Mouse (Mus musculus) adrenal gland, adult 8-10 months (tissue): Measurements from ENCODE around the gene Smim24. TPM values are rescaled to one million over a fixed set of nuclear protein-coding genes. Genes with fewer than 3 reads are reported as not detected.

Experiments used
- DNase-seq: peaks from one replicate; pipeline ENCODE4 v3.0.0; 2022
- total RNA-seq, 4 experiments: library from RNA; stranded (reverse); gene quantifications; 2 replicates each; pipeline ENCODE4 v1.2.4; 2022

Gene Smim24
- total RNA-seq, 4 experiments from 2014 or later = 0.78 to 2.0 (median 0.96) TPM

GRCm38 (mm10) chr10:81410981-81411380, 18.1 kb downstream of the Smim24 start:
- no peak for DNase-seq

GRCm38 (mm10) chr10:81411471-81412400, 18.9 kb downstream of the Smim24 start:
- peak; percentile 79 for DNase-seq

DNA sequence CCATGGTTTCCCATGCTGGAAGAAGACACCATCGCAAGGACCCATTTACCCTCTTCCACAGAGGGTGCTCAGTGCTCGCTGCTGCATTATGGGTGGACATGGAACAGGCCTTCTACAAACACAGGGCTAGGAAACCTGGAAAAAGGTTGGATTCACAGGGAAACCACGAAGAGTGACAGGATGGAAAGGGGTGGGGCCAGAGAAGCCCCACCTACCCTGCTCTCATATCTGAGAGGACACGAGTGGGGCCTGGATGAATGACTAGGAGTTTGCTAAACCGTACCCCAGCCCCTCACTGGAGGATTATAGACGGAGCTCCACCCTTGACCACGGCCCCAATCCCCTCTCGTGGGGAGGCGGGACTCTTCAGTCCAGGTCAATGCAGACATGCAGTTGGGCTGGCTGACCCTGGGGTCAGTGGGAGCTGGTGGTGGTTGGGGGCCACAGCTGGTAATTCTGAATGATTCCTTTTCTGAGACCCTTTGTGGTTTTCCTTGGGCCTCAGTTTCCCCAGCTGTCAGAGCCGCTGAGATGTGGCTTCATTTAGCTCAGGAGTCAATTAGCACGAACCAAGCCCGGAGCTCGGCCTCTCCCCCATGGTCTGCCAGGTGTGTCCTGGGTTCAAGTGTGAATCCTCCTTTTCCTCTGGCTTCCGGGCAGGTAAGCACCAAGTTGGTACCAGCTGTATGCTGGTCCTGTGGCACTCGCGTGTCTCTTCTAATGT, 19.9 kb downstream of the Smim24 start:
- no peak for DNase-seq

- peak; percentile 88 for DNase-seq
Measured at GRCm38 (mm10) chr10:81413310-81414261, 20.7 kb downstream of the Smim24 start.

- no peak for DNase-seq
Measured at GRCm38 (mm10) chr10:81414682-81415081, 21.8 kb downstream of the Smim24 start.

DNA sequence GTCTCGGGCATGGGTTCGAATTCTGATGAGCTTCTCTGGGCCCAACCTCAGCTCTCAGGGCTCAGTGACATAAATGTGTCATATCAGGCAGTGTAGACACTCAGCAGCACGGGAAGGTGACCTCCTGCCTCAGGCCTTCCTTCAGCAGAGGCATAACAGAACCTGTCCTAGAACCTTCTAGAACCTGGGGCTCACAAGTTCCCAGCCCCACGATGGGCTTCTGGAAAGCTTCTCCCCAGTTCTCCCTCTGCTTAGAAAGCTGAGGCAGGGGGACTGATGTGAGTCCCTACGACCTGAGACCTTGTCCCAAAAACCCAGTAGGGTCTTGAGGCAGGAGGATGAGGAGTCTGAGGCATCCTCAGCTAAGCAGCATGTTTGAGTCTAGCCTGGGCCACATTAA, 22.3 kb downstream of the Smim24 start:
- DNase-seq = no peak

DNA sequence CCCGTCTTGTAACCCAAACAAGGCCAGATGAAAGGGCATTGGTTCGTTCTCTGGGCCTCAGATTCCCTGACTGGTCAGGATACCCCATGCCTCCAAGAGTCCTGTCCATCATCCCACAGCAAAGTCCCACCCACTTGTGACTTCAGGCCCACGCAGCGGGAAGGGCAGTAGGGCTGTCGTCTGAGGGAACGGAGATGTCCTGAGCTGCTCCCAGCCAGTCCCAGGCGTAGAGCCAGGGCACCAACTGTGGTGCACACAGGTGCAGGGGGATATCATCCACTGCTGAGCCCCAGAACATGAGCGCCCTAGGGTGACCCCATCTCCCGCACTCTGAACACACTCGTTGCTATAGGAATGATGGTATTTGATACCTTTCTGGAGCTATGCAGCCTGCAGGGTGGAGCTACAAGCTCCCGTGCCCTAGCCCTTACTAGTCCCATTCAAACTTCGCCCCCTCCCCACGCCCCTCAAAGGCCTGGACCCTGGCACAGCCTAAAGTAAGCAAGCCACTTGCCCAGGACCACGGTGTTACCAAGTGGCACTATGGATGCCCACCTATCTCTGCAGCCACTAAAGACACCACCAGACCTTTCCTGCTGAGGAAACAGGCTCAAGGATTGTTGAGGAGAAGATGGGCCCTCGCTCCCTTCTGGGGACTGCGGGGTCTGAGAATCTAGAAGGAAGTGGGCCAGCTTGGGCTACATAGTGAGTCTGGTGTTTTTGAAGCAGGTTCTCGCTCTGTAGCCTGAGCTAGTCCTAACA, 22.9 kb downstream of the Smim24 start:
- DNase-seq = no peak

- peak; percentile 68 for DNase-seq
Measured at GRCm38 (mm10) chr10:81416581-81417226, 23.9 kb downstream of the Smim24 start.

DNA sequence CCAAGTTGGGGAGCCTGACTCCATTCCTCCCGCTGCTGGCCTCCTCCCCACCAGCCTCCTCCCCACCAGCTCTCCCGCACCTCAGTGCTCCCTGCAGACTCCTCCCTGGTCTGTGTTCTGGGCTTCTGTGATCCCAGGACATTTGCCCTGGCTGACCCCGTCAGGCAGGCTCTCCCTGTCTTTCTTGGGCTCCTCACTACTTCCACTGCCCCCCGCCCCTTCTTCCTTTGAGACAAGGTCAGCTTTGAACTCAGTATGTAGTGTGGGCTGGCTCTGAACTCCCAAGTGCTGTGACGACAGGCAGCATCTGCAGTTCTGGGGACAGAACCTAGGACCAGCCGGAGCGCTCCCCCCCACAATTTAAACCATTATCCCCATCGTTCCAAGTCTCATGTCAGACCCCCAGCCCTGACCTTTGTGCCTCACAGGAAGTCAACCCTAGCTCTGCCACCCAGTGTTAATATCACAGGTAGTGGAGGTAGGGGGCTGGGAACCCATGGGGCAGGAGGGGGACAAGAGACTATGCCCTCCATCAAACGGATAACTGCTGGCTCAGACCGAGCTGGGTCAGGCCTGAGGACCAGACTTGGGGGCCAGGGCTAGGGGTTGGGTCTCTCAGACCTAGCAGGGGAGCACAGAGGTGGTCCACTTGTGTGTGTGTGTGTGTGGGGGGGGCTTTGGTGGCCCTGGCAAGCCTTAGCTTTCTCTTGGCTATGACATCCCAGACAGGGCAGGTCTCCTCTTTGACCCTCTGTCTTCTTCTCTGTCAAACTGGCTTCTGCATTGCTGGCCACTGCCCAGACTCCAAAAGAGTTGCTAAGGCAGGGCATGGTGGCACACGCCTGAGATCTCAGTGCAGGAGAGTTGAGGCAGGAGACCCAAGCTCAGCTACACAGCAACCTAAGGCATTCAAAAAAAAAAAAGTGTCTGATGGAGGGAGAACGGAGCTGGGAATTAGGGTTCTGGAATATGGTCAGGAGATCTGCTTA, 24.7 kb downstream of the Smim24 start:
- peak; percentile 25 for DNase-seq

DNA sequence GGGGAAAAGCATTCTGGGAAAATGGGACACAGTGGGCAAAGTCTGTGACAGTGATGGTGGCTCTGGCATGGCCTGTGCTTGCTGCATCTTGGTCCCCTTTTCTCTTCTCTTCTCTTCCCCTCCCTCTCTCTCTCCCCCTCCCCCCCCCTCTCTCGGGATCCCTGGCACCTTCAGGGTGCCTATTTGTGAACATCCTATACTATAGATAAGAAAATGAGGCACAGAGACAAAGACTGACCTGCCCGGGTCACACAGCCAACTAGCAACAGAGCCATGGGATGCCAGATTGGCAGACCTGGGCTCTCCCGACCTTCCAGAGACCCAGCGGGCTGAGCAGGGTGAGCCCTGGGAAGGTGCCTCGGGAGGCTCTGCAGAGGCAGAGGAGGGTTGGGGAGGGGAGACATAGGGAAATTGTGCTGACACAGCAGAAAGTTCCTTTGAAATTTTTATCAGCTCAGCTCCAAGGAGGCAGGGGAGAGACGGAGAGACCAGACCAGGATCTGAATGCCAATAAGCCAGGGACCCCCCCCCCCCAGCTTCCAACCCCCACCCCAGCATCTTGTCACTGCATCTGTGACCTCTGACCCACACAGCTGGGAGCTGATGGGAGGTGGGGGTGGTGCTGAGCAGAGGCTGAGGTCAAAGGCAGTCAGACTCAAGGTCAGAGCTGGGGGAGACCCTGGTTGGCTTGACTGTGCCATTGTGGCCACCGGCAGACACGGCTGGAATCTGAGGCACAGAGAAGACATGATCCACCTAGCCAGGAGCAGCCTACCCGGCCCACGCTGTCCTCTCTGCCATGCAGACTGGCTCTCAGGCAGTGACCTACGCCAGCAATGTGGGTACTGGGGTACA, 25.6 kb downstream of the Smim24 start:
- peak; percentile 7 for DNase-seq

DNA sequence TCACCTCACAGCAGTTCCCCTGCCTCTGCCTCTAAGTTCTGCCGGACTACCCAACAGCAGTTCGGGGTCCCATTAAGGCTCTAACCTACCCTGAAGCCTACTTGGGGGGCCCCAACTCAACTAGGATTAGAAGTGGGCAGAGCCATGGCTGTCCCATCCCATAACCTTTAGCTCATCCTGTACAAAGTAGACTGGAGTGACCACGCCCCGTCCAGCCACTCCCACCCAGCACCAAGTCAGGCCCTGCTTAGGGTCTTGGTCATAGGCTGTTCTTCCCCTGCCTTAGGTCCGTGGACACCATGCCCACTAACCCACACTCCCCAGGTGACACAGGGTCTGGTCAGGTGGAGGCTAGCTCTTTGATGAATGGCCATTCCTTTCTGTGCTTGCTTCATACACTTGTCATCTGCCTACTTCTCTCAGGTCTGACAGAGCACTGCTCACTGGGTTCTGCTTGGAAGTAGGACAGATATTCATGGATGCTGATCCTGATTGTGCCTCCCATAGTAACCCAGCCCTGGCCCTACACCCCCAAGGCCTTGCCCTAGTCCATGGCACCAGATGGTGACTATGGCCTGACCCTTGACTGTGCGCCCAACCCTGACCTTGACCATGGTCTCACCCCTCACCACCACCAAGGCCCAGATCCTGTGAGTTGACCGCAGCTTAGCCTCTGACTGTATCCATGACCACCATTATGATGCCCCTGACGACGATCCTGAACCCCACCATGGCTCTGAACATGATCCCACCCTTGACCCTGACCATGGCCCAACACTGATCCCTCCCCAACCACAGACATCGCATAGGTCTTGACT, 26.5 kb downstream of the Smim24 start:
- peak; percentile 43 for DNase-seq

DNA sequence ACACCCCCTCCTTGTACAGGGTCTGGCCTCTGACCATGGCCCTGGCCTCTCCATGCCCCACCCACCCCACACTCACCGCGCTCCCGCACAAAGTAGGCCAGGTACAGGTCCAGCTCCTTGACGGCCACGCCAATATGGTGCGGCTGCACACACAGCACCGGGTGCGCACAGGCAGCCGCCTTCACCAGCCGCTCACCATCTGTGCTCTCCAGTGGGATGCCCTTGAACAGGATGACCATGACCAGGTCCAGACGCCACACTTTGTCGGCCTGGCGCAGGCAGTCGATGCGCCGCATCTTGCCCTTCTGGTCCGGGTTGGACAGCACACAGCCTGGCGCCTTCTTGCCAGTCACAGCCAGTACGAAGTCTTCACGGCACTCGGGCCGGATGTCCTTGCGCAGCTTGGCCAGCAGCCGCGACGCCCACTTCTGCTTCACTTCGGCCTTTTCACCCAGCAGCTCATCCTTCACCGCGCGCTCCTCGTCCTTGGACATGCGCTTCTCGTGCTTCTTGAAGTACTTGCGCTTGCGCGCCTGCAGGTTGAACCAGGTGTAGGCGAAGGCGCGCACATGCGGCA, 27.4 kb downstream of the Smim24 start:
- DNase-seq = peak; percentile 75

DNA sequence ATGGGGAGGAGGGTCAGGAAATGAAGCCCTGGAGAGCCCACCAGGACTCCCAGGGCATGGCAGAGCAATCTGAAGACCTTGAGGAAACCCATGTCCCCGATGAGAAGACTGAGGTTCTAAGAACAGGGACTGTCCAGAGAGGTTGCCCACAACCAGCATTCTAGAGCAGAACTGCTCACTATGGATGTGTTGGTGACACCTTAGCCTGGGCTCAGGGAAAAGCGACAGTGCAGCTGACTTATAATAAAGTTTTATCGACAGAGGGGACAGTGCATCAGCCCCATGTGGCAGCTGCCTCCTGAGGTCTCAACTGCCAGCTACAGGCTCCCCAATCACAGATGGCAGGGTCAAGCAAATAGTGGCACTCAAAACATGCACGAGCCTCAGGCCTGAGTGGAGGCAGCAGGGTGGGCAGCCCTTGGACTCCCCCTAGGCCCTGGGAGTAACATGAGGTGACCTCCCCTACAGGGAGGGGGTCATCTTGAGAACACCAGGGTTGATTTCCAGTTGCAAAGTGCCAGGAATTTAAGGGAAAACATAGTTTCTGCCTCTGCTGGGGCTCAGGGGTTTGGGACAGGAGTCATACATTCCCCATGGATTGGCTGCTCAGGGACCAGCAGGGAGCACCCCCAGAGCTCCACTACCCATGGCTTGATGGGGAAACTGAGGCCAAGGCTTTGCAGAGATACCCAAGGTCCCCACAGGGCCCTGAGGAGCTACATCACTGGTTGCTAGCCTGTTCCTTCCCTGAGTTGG, 28.4 kb downstream of the Smim24 start:
- DNase-seq = peak; percentile 11

- DNase-seq = peak; percentile 64
Measured at GRCm38 (mm10) chr10:81421797-81422100, 28.9 kb downstream of the Smim24 start.

DNA sequence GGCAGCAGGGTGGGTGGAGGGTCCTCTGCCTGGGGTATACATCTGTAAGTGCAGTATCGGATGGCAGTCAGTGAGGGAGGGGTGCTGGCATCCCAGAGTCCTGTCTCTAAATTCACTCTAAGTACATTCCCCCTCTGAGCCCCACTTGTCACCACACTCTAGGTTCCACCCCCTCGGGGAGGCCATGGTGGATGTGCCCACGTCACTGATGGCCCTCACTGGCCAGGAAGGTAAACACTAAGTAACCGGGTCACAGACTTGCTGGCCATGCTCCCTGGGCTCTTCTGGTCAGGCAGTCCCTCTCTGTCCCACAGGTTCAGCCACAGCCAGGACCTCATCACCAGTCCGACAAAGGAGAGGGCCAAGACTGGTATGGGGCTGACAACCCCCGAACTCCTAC, 29.3 kb downstream of the Smim24 start:
- DNase-seq = peak; percentile 29

DNA sequence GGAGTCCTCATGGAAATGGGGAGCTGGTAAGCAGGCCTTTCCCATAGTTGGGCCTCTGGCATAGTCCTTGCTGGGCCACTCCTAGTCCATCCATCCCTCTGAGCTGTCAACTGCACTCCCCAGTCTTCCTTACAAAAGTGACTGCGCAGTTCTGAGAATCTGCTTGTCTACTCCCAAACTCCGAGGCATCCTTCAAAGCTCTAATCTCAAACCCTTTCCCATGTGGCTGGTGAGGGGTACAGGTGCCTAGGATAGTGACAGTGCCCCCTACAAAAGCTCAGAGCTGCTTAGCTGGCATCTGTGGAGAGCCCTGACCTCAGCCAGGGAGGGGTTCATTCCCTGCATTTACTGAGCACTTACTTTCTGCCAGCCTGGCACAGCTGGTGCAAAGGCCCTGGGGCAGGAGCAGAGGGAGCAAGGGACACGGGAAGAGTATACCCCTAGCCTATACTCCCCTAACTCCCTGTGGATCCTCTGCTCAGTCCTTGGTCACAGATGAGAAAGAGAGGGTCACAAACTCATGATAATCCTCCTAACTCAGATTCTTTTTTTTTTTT, 29.9 kb downstream of the Smim24 start:
- peak; percentile 12 for DNase-seq
